ENCODE assay signal across 12 mouse cellular contexts in the genomic region with DNA sequence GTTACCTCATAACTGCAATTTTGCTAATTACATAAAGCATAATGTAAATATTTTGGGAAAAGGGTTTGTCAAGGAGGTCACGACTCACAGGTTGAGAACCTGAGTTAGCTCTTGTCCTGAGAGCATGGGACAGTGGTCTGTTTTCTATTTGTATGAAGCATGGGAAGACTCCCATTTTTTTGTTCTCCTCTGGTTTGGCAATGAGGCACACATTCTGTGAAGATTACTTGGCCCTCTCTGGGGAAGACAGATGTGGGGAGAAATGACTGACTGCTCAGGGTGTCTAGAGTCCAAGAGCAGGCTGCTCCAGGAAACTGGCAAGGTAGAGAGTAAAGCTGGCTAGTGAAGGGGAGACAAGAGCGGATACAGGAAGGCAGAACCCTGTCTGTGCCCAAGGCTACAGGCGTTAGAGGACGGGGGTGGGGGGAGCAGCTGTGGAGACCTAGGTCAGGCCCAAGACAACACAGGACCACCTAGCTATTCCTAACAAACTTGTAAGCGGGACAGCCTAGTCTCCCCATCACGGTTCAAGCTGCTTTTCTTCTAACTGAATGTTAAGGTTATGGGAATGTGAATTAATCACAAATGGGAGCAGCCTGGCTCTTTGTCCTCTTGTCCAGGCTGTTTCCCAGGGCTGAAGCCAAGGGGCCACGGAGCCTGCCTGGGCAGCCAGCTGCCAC. TPM values are rescaled to one million over a fixed set of nuclear protein-coding genes. Genes with fewer than 3 reads are reported as not detected.
DNase-seq lines count a peak whose midpoint lies in the region; ATAC-seq lines count a peak whose summit lies in the region.
"Had no signal": no experiment of that assay in that cellular context is flagged by ENCODE, and none has a peak within 500 bp of the region (broad histone marks: within the 10 kb centered on the region; RNA-seq: fewer than 3 reads in every experiment).

No protein-coding gene starts in this region.

- no peak overlapping the region for H3K4me3 ChIP-seq in limb, embryonic 15.5 days
- H3K4me3 ChIP-seq in limb, embryonic 10.5 days = no peak overlapping the region
- H3K4me3 ChIP-seq in forebrain, embryonic 15.5 days = no peak overlapping the region
- no peak overlapping the region for H3K4me3 ChIP-seq in midbrain, embryonic 13.5 days (replicated peaks)
- H3K4me3 ChIP-seq: heart, embryonic 13.5 days; intestine, embryonic 15.5 days had no signal

- H3K4me2 ChIP-seq in limb, embryonic 15.5 days = no peak overlapping the region
- H3K4me2 ChIP-seq in forebrain, embryonic 15.5 days (replicated peaks) = no peak overlapping the region
- H3K4me2 ChIP-seq in midbrain, embryonic 13.5 days (replicated peaks) = no peak overlapping the region

- no peak overlapping the region for H3K9ac ChIP-seq in limb, embryonic 15.5 days
- no peak overlapping the region; the same call in 1 of the 2 replicates for H3K9ac ChIP-seq in forebrain, embryonic 15.5 days (replicated peaks)
- no peak overlapping the region; the same call in 1 of the 2 replicates for H3K9ac ChIP-seq in midbrain, embryonic 13.5 days (replicated peaks)
- H3K9ac ChIP-seq: heart, embryonic 13.5 days had no signal

- H3K36me3 ChIP-seq in limb, embryonic 15.5 days = peaks cover 50% of the 10 kb centered on the region
- peaks cover 52% of the 10 kb centered on the region for H3K36me3 ChIP-seq in limb, embryonic 10.5 days
- H3K36me3 ChIP-seq in forebrain, embryonic 15.5 days = peaks cover 46% of the 10 kb centered on the region
- H3K36me3 ChIP-seq in midbrain, embryonic 13.5 days = peaks cover 51% of the 10 kb centered on the region

- WGBS in limb, embryonic 15.5 days = 71% methylated on average over 7 of the region's 7 CpGs
- 79% methylated on average over 7 of the region's 7 CpGs for WGBS in limb, embryonic 10.5 days
- 49% methylated on average over 7 of the region's 7 CpGs for WGBS in forebrain, embryonic 15.5 days
- 32% methylated on average over 7 of the region's 7 CpGs for WGBS in midbrain, embryonic 13.5 days

- no peak for DNase-seq in limb, embryonic 10.5 days (ENCODE audit: low spot score)
- no peak for DNase-seq in liver
- DNase-seq in spleen, postnatal 14 days (ENCODE audit: low spot score in 2 of 2) = no peak
- DNase-seq in gastrocnemius, postnatal 4 days (ENCODE audit: low spot score in 2 of 2) = no peak
- DNase-seq: lung, postnatal 10 days; thymus, postnatal 14 days had no signal

- H3K4me1 ChIP-seq in limb, embryonic 15.5 days = peaks cover 27% of the 10 kb centered on the region
- H3K4me1 ChIP-seq in limb, embryonic 10.5 days = peaks cover 19% of the 10 kb centered on the region
- H3K4me1 ChIP-seq in forebrain, embryonic 15.5 days = peaks cover 32% of the 10 kb centered on the region
- H3K4me1 ChIP-seq in midbrain, embryonic 13.5 days (replicated peaks) = peaks cover 49% of the 10 kb centered on the region

- no peaks in the 10 kb centered on the region for H3K27me3 ChIP-seq in limb, embryonic 15.5 days
- peaks cover 5% of the 10 kb centered on the region; the same call in 1 of the 2 replicates for H3K27me3 ChIP-seq in limb, embryonic 10.5 days (ENCODE audit: low read depth, poor library complexity, severe bottlenecking)
- H3K27me3 ChIP-seq in forebrain, embryonic 15.5 days = no peaks in the 10 kb centered on the region
- H3K27me3 ChIP-seq in midbrain, embryonic 13.5 days = no peaks in the 10 kb centered on the region
- H3K27me3 ChIP-seq: intestine, embryonic 15.5 days had no signal

- peak overlapping the region; percentile 71 for H3K27ac ChIP-seq in limb, embryonic 15.5 days
- H3K27ac ChIP-seq in limb, embryonic 10.5 days = no peak overlapping the region
- peak overlapping the region; percentile 80 for H3K27ac ChIP-seq in forebrain, embryonic 15.5 days (replicated peaks)
- peak overlapping the region; percentile 68 for H3K27ac ChIP-seq in midbrain, embryonic 13.5 days
- H3K27ac ChIP-seq: heart, embryonic 13.5 days; intestine, embryonic 15.5 days had no signal

- ATAC-seq in limb, embryonic 15.5 days (ENCODE audit: insufficient number of reproducible peaks, low FRiP score, low TSS enrichment, low read depth) = no peak
- ATAC-seq in forebrain, embryonic 15.5 days (replicated peaks) = no peak
- 0 out of 2 replicates have a peak, but pooled peaks have one; percentile 2 for ATAC-seq in midbrain, embryonic 13.5 days
- ATAC-seq in erythroblast, adult 5-6 weeks (replicated peaks; ENCODE audit: low FRiP score, poor library complexity, severe bottlenecking) = no peak

- no peaks in the 10 kb centered on the region for H3K9me3 ChIP-seq in limb, embryonic 15.5 days
- no peaks in the 10 kb centered on the region for H3K9me3 ChIP-seq in limb, embryonic 10.5 days (replicated peaks)
- H3K9me3 ChIP-seq in forebrain, embryonic 15.5 days = no peaks in the 10 kb centered on the region
- no peaks in the 10 kb centered on the region for H3K9me3 ChIP-seq in midbrain, embryonic 13.5 days
- H3K9me3 ChIP-seq: heart, embryonic 13.5 days; intestine, embryonic 15.5 days had no signal

RNA-seq across cellular contexts. Expression of a gene that starts 9.7 kb away (rescaled TPM):
- 11.7 and 11.9 TPM in 2 replicates for polyA plus RNA-seq in limb, embryonic 15.5 days (2015; fragmentation: Nextera tagmentation; extraction: Ambion mirVana)
- polyA plus RNA-seq in limb, embryonic 10.5 days (2016; fragmentation: Nextera tagmentation; extraction: Ambion mirVana) = 4.0 and 4.4 TPM in 2 replicates
- polyA plus RNA-seq in forebrain, embryonic 15.5 days (2015; fragmentation: Nextera tagmentation; extraction: Ambion mirVana) = 49.1 and 52.8 TPM in 2 replicates
- 56.5 and 65.5 TPM in 2 replicates for polyA plus RNA-seq in midbrain, embryonic 13.5 days (2015; fragmentation: Nextera tagmentation; extraction: Ambion mirVana)
- not detected in 2 replicates for total RNA-seq in erythroblast, adult 5-6 weeks (2015; ENCODE audit: low replicate concordance)
- 0.14 TPM in 1 of 2 replicates, not detected in the other for total RNA-seq in erythroblast, adult 5-6 weeks (2017; ENCODE audit: low replicate concordance)
- 1 to 10 TPM; 3.0 to 5.9 TPM for total RNA-seq in gastrocnemius, postnatal 4 days (2021)

RNA-seq across cellular contexts. Expression of a gene that starts 19.9 kb away (rescaled TPM):
- 115 and 123 TPM in 2 replicates for polyA plus RNA-seq in limb, embryonic 15.5 days (2015; fragmentation: Nextera tagmentation; extraction: Ambion mirVana)
- polyA plus RNA-seq in limb, embryonic 10.5 days (2016; fragmentation: Nextera tagmentation; extraction: Ambion mirVana) = 117 and 125 TPM in 2 replicates
- polyA plus RNA-seq in forebrain, embryonic 15.5 days (2015; fragmentation: Nextera tagmentation; extraction: Ambion mirVana) = 221 and 222 TPM in 2 replicates
- polyA plus RNA-seq in midbrain, embryonic 13.5 days (2015; fragmentation: Nextera tagmentation; extraction: Ambion mirVana) = 208 and 216 TPM in 2 replicates
- total RNA-seq in erythroblast, adult 5-6 weeks (2015; ENCODE audit: low replicate concordance) = 15.5 and 20.4 TPM in 2 replicates
- 91.9 and 143 TPM in 2 replicates for total RNA-seq in erythroblast, adult 5-6 weeks (2017; ENCODE audit: low replicate concordance)
- total RNA-seq in gastrocnemius, postnatal 4 days (2021) = 100 to 1,000 TPM; 107 to 113 TPM

RNA-seq across cellular contexts. Expression of a gene that starts 41.4 kb away (rescaled TPM):
- 37.8 and 40.2 TPM in 2 replicates for polyA plus RNA-seq in limb, embryonic 15.5 days (2015; fragmentation: Nextera tagmentation; extraction: Ambion mirVana)
- polyA plus RNA-seq in limb, embryonic 10.5 days (2016; fragmentation: Nextera tagmentation; extraction: Ambion mirVana) = 96.6 and 100 TPM in 2 replicates
- polyA plus RNA-seq in forebrain, embryonic 15.5 days (2015; fragmentation: Nextera tagmentation; extraction: Ambion mirVana) = 35.6 and 41.5 TPM in 2 replicates
- 23.7 and 25.4 TPM in 2 replicates for polyA plus RNA-seq in midbrain, embryonic 13.5 days (2015; fragmentation: Nextera tagmentation; extraction: Ambion mirVana)
- total RNA-seq in erythroblast, adult 5-6 weeks (2015; ENCODE audit: low replicate concordance) = 4.4 and 5.9 TPM in 2 replicates
- total RNA-seq in erythroblast, adult 5-6 weeks (2017; ENCODE audit: low replicate concordance) = 9.5 and 14.1 TPM in 2 replicates
- total RNA-seq in gastrocnemius, postnatal 4 days (2021) = 1 to 10 TPM; 4.1 to 6.0 TPM
